Mouse (Mus musculus): ENCODE measurements around the gene Fxyd6.

Fxyd6 gene

DNA sequence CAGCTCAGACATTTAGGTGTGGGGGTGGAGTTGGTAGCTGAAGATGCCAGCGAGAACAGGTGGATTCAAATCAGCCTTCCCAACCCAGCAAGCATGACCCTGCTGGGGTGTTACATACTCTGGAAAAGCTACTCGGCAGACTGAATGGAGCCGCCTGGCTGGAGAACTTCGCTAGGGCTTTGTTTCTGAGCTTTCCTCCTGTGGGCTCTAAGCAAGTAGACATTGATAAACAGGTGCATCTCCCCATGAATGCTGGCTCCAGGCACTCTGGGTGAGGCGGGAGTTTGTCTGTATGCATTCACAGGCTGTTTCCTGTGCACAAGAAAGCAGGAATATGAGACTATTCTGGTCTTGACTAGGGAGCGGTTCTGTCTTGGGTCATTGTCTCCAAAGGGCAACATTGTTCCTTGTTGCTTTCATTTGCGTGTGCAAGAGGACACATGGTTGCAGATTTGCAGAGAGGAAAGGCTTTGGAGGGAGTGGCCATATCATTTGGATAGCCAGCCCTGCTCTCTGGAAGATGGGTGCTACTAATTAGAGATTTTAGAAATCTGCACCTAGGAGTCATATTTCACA, 6.3 kb upstream of the Fxyd6 start:
- H3K36me3 ChIP-seq (ENCODE audit: control insufficient read depth, insufficient read depth, low read length, poor library complexity, severe bottlenecking) = no peaks in the 10 kb centered on the region
- no peak for DNase-seq (ENCODE audit: low read depth, low spot score)
- no peaks in the 10 kb centered on the region for H3K27me3 ChIP-seq (ENCODE audit: control insufficient read depth, insufficient read depth, low read length, poor library complexity, severe bottlenecking)

GRCm38 (mm10) chr9:45367716-45368115, 2.3 kb upstream of the Fxyd6 start:
- no peak for DNase-seq (ENCODE audit: low read depth, low spot score)
- Histone ChIP-seq H3K36me3 (ENCODE audit: control insufficient read depth, insufficient read depth, low read length, poor library complexity, severe bottlenecking) (no peaks in the 10 kb centered on the region), H3K27me3 (ENCODE audit: control insufficient read depth, insufficient read depth, low read length, poor library complexity, severe bottlenecking) (no peaks in the 10 kb centered on the region)

DNA sequence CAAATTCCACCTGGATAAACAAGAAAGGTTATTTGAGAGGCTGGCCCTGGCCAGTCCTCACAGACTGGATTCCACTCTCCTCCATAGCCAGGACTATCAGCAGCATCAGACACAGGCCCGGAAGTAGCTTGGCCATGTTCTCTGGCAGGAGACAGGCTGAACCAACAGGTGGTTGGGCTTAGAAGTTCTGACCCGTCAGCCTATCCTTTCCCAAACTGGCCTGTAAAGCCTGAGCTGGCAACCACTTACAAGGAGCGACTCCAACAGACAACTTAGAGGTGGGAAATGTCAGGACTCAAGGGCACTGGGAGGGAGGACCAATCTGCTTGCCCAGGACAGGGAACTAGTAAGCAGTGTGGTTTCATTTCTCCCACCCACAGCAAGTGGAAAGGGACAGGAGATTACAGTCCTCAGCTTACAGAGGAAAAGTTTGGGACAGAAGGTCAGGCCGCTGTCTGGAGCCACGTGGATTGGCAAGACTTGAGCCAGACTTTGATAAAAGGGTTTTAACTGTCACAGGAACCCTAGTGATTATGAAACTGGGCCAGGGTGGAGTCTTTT, 1.6 kb upstream of the Fxyd6 start:
- Histone ChIP-seq H3K27me3 (ENCODE audit: control insufficient read depth, insufficient read depth, low read length, poor library complexity, severe bottlenecking) (no peaks in the 10 kb centered on the region), H3K36me3 (ENCODE audit: control insufficient read depth, insufficient read depth, low read length, poor library complexity, severe bottlenecking) (no peaks in the 10 kb centered on the region)
- DNase-seq (ENCODE audit: low read depth, low spot score) = no peak

DNA sequence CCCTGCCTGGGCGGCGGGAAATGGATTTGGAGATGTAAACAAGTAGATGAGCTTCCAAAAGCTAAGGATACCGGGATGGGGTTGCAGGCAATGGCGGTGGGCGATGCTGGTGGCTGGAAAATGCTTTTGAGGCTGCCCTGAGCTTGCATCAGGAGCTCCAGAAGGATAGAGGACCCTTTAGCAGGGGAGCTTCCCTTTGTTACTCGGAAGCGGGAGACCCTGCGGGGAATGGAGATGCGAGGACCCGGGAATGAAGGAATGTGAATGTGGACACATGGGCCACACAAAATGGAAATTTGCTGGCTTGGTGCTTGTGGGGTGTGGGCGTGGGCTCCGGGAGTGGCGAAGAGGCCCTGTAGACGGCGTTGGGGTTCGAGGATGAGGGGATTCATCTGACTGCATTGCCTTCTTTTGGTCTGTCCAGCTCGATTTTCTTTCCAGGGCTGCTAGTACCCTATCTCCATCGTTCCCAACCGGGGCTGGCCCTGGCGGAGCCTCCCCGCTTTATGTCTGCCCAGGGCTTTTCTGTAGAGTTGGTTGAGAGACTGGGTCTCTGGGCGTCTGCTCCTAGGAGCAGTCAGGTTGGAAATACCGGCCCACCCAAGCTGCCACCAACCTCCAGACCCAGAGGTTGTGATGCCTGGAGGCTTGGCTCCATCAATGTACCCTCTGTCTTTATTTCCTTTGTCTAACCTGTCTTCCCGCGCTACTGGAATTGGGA, 791 bp downstream of the Fxyd6 start:
- no peaks in the 10 kb centered on the region for H3K27me3 ChIP-seq (ENCODE audit: control insufficient read depth, insufficient read depth, low read length, poor library complexity, severe bottlenecking)
- DNase-seq (ENCODE audit: low read depth, low spot score) = no peak
- no peaks in the 10 kb centered on the region for H3K36me3 ChIP-seq (ENCODE audit: control insufficient read depth, insufficient read depth, low read length, poor library complexity, severe bottlenecking)

- Histone ChIP-seq H3K27me3 (ENCODE audit: control insufficient read depth, insufficient read depth, low read length, poor library complexity, severe bottlenecking) (no peaks in the 10 kb centered on the region), H3K36me3 (ENCODE audit: control insufficient read depth, insufficient read depth, low read length, poor library complexity, severe bottlenecking) (no peaks in the 10 kb centered on the region)
- DNase-seq (ENCODE audit: low read depth, low spot score) = no peak
Measured at GRCm38 (mm10) chr9:45371337-45371707, 1.3 kb downstream of the Fxyd6 start.

GRCm38 (mm10) chr9:45373896-45374295, 3.9 kb downstream of the Fxyd6 start:
- Histone ChIP-seq H3K36me3 (ENCODE audit: control insufficient read depth, insufficient read depth, low read length, poor library complexity, severe bottlenecking) (no peaks in the 10 kb centered on the region), H3K27me3 (ENCODE audit: control insufficient read depth, insufficient read depth, low read length, poor library complexity, severe bottlenecking) (no peaks in the 10 kb centered on the region)
- DNase-seq (ENCODE audit: low read depth, low spot score) = no peak

GRCm38 (mm10) chr9:45374988-45375502, 5.1 kb downstream of the Fxyd6 start:
- Histone ChIP-seq H3K27me3 (ENCODE audit: control insufficient read depth, insufficient read depth, low read length, poor library complexity, severe bottlenecking) (no peaks in the 10 kb centered on the region), H3K36me3 (ENCODE audit: control insufficient read depth, insufficient read depth, low read length, poor library complexity, severe bottlenecking) (no peaks in the 10 kb centered on the region)
- no peak for DNase-seq (ENCODE audit: low read depth, low spot score)

GRCm38 (mm10) chr9:45376427-45376826, 6.4 kb downstream of the Fxyd6 start:
- Histone ChIP-seq H3K27me3 (ENCODE audit: control insufficient read depth, insufficient read depth, low read length, poor library complexity, severe bottlenecking) (no peaks in the 10 kb centered on the region), H3K36me3 (ENCODE audit: control insufficient read depth, insufficient read depth, low read length, poor library complexity, severe bottlenecking) (no peaks in the 10 kb centered on the region)
- DNase-seq (ENCODE audit: low read depth, low spot score) = no peak

DNA sequence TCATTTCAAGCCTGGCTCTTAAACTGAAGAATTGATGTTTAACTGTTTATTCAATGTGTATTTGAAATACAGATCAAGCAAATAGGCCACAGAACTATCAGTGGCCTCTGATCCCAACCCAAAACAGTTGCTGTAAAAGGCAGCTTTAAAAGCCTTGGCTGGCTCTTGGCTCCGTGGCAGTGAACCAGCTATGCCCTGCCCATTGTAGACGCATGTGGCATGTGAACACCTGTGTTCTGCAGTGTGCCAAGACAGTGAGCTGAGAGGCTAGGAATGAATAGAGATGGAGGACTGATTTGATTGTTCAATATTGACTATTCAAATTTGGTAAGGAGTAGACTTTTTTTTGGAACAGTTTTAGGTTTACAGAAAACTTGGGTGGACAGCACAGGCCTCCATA, 6.9 kb downstream of the Fxyd6 start:
- H3K27me3 ChIP-seq (ENCODE audit: control insufficient read depth, insufficient read depth, low read length, poor library complexity, severe bottlenecking) = no peaks in the 10 kb centered on the region
- no peaks in the 10 kb centered on the region for H3K36me3 ChIP-seq (ENCODE audit: control insufficient read depth, insufficient read depth, low read length, poor library complexity, severe bottlenecking)
- no peak for DNase-seq (ENCODE audit: low read depth, low spot score)

DNA sequence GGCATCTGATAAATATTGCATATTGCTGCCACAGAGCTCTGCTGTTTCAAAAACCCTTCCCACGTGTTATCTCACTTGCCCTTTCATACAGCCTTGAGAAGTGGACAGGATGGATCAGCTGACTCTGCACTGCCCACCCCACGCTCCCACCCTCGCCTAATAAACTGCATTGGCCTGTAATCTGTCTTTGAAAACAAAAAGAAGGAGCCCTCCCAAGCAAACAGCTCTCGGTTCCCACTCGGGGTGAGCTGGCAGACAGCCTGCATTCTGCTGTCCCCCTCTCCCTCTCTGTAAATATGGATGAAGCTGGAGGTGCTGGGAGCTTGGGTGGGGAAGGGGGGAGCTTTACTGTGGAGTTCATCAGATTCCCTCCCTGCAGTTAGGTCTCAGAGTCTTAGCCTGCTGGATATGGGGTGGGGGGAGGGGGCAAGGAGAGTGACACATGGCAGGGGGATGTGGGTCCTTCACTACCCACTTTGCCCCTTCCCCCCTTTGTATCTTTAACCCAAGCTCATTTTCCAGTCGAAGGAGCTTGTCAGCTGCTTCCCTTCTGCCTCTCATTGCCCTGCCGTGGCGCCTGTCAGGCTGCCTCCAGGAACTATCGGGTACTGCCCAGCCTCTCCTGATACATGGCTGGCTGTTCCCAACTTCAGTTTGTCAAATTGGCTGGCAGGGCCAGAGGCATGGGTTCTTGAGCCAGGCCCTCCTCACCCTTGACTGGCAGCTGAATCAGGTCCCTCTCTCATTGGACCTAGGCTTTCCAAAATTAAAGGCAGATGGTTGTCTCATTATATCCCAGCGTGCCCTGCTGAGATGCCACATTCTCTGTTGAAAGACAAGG, 10.6 kb downstream of the Fxyd6 start:
- H3K36me3 ChIP-seq (ENCODE audit: control insufficient read depth, insufficient read depth, low read length, poor library complexity, severe bottlenecking) = no peaks in the 10 kb centered on the region
- no peak for DNase-seq (ENCODE audit: low read depth, low spot score)
- no peaks in the 10 kb centered on the region for H3K27me3 ChIP-seq (ENCODE audit: control insufficient read depth, insufficient read depth, low read length, poor library complexity, severe bottlenecking)

DNA sequence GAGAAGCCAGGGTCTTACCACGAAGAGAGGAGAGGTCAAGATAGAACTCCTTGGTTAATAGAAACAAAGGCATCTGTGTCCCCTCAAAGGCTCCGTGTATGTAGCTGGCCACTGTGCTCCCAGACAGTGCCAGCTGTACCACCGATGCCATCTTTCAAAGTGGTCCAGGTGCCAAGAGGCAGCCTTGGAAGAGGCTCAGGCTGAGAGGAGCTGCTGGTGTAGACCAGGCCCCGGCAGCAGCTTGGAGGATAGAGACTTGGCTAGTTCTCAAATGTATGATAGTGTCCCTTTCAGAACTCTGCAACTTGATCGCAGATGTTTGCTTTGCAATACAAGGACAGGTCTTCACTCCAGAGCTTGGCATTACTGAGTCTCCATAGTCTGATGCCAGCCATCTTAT, 12.4 kb downstream of the Fxyd6 start:
- Histone ChIP-seq H3K36me3 (ENCODE audit: control insufficient read depth, insufficient read depth, low read length, poor library complexity, severe bottlenecking) (no peaks in the 10 kb centered on the region), H3K27me3 (ENCODE audit: control insufficient read depth, insufficient read depth, low read length, poor library complexity, severe bottlenecking) (no peaks in the 10 kb centered on the region)
- no peak for DNase-seq (ENCODE audit: low read depth, low spot score)

- Histone ChIP-seq H3K36me3 (ENCODE audit: control insufficient read depth, insufficient read depth, low read length, poor library complexity, severe bottlenecking) (no peaks in the 10 kb centered on the region), H3K27me3 (ENCODE audit: control insufficient read depth, insufficient read depth, low read length, poor library complexity, severe bottlenecking) (no peaks in the 10 kb centered on the region)
- DNase-seq (ENCODE audit: low read depth, low spot score) = no peak
Measured at GRCm38 (mm10) chr9:45382834-45383233, 12.8 kb downstream of the Fxyd6 start.

DNA sequence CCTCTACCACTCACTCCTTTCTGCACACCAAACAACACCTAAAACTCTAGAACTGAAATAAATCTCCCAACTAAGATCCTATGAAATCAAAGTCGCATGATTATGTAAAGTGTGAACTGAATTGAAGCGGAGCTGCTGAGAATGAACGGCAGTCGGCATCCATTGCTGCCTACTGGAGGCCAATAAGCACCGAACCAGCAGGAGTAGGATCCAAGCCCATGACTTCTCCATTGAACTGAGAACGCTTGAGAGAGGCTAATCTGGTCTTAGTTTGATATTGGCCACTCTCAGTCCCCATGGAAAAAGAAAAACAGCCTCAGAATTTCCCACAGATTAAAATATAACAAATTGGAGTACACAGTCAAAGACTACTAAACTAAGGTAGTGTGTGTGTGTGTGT, 13.9 kb downstream of the Fxyd6 start:
- DNase-seq (ENCODE audit: low read depth, low spot score) = no peak
- Histone ChIP-seq H3K27me3 (ENCODE audit: control insufficient read depth, insufficient read depth, low read length, poor library complexity, severe bottlenecking) (no peaks in the 10 kb centered on the region), H3K36me3 (ENCODE audit: control insufficient read depth, insufficient read depth, low read length, poor library complexity, severe bottlenecking) (no peaks in the 10 kb centered on the region)

- H3K36me3 ChIP-seq (ENCODE audit: control insufficient read depth, insufficient read depth, low read length, poor library complexity, severe bottlenecking) = no peaks in the 10 kb centered on the region
- DNase-seq (ENCODE audit: low read depth, low spot score) = peak; percentile 21
- H3K27me3 ChIP-seq (ENCODE audit: control insufficient read depth, insufficient read depth, low read length, poor library complexity, severe bottlenecking) = no peaks in the 10 kb centered on the region
Measured at GRCm38 (mm10) chr9:45386698-45387097, 16.7 kb downstream of the Fxyd6 start.

Data from splenic B cell, adult 2 months (primary cell).